Mouse (Mus musculus) MEL (cell line): ENCODE results near the gene Mlycd. TPM values are rescaled to one million over a fixed set of nuclear protein-coding genes. Genes with fewer than 3 reads are reported as not detected.

Experiments used
- DNase-seq: peaks from one replicate; pipeline ENCODE4 v3.0.0; 2011; ENCODE audit warnings: low read depth, low spot score
- H3K27ac ChIP-seq: 2 replicates; pipeline ENCODE4 v1.5.1; 2012; ENCODE audit warnings: low read depth, mild to moderate bottlenecking, control low read depth, low read length, moderate library complexity; ENCODE audit not compliant: control insufficient read depth
- H3K27me3 ChIP-seq, 2 experiments: fragments of 150-350 bp in 1 of 2; sonication (generic) in 1 of 2; 2 replicates each; pipeline ENCODE4 v1.6.1; 2012; ENCODE audit warnings: low read length in 2 of 2, mild to moderate bottlenecking in 2 of 2, improper control_type of control experiment in 1 of 2, moderate library complexity in 1 of 2; ENCODE audit not compliant: insufficient read depth in 2 of 2, control insufficient read depth in 1 of 2
- H3K36me3 ChIP-seq, 2 experiments: 2 replicates each; pipeline ENCODE4 v1.6.1; 2012 to 2014; ENCODE audit warnings: low read length in 2 of 2, improper control_type of control experiment in 1 of 2, inconsistent platforms in 1 of 2, mild to moderate bottlenecking in 1 of 2; ENCODE audit not compliant: insufficient read depth in 2 of 2, control insufficient read depth in 1 of 2
- H3K4me1 ChIP-seq, 2 experiments: fragments of 150-350 bp in 1 of 2; sonication (generic) in 1 of 2; 2 replicates each; pipeline ENCODE4 v1.6.1; 2012; ENCODE audit warnings: low read length in 2 of 2, improper control_type of control experiment in 1 of 2, mild to moderate bottlenecking in 1 of 2; ENCODE audit not compliant: insufficient read depth in 2 of 2, control insufficient read depth in 1 of 2
- H3K4me3 ChIP-seq, 2 experiments: fragments of 150-350 bp in 1 of 2; sonication (generic) in 1 of 2; 2 replicates each; pipeline ENCODE4 v1.5.1; 2012; ENCODE audit warnings: low read depth in 2 of 2, low read length in 2 of 2, mild to moderate bottlenecking in 2 of 2, moderate library complexity in 2 of 2, control low read depth in 1 of 2, improper control_type of control experiment in 1 of 2; ENCODE audit not compliant: control insufficient read depth in 1 of 2, insufficient read depth in 1 of 2
- H3K79me2 ChIP-seq: 2 replicates; pipeline ENCODE4 v1.6.1; 2012; ENCODE audit warnings: mild to moderate bottlenecking, low read length, moderate library complexity; ENCODE audit not compliant: control insufficient read depth, poor library complexity, insufficient read depth
- H3K9ac ChIP-seq: 2 replicates; pipeline ENCODE4 v1.6.1; 2012; ENCODE audit warnings: low read depth, mild to moderate bottlenecking, control low read depth, low read length, moderate library complexity; ENCODE audit not compliant: control insufficient read depth, poor library complexity, severe bottlenecking
- H3K9me3 ChIP-seq: fragments of 150-350 bp; sonication (generic); replicated peaks from 2 replicates; pipeline ENCODE4 v1.6.1; 2012; ENCODE audit warnings: mild to moderate bottlenecking, low read length, improper control_type of control experiment, moderate library complexity; ENCODE audit not compliant: insufficient read depth
- BHLHE40 ChIP-seq: IDR thresholded peaks from 2 replicates; pipeline ENCODE4 v1.6.1; 2012; ENCODE audit warnings: low read depth, mild to moderate bottlenecking, inconsistent platforms, low read length, improper control_type of control experiment, borderline replicate concordance
- CHD2 ChIP-seq: IDR thresholded peaks from 2 replicates; pipeline ENCODE4 v1.6.1; 2011; ENCODE audit warnings: low read length, improper control_type of control experiment
- ELF1 ChIP-seq: IDR thresholded peaks from 2 replicates; pipeline ENCODE4 v1.6.1; 2014; ENCODE audit warnings: low read depth, mild to moderate bottlenecking, inconsistent platforms, low read length, improper control_type of control experiment, moderate library complexity
- EP300 ChIP-seq, 2 experiments: IDR thresholded peaks; 2 replicates each; pipeline ENCODE4 v1.6.1; 2011; ENCODE audit warnings: improper control_type of control experiment in 2 of 2, low read length in 2 of 2, low read depth in 1 of 2, mild to moderate bottlenecking in 1 of 2
- ETS1 ChIP-seq: IDR thresholded peaks from 2 replicates; pipeline ENCODE4 v1.6.1; 2012; ENCODE audit warnings: low read depth, mild to moderate bottlenecking, inconsistent platforms, low read length, improper control_type of control experiment, moderate library complexity
- GABPA ChIP-seq: IDR thresholded peaks from 2 replicates; pipeline ENCODE4 v1.6.1; 2012; ENCODE audit warnings: low read depth, mild to moderate bottlenecking, inconsistent platforms, low read length, improper control_type of control experiment, moderate library complexity
- GATA1 ChIP-seq: IDR thresholded peaks from 2 replicates; pipeline ENCODE4 v1.6.1; 2011; ENCODE audit warnings: low read depth, low read length, improper control_type of control experiment
- HCFC1 ChIP-seq: IDR thresholded peaks from 2 replicates; pipeline ENCODE4 v1.6.1; 2012; ENCODE audit warnings: low read depth, mild to moderate bottlenecking, inconsistent platforms, low read length, improper control_type of control experiment, moderate library complexity
- MAX ChIP-seq: IDR thresholded peaks from 2 replicates; pipeline ENCODE4 v1.6.1; 2011; ENCODE audit warnings: low read length, improper control_type of control experiment
- MAZ ChIP-seq: IDR thresholded peaks from 2 replicates; pipeline ENCODE4 v1.6.1; 2012; ENCODE audit warnings: low read depth, mild to moderate bottlenecking, inconsistent platforms, low read length, improper control_type of control experiment
- MEF2A ChIP-seq: IDR thresholded peaks from 2 replicates; pipeline ENCODE4 v1.6.1; 2014; ENCODE audit warnings: low read depth, mild to moderate bottlenecking, inconsistent platforms, low read length, improper control_type of control experiment; ENCODE audit not compliant: poor library complexity, insufficient replicate concordance, severe bottlenecking; ENCODE audit errors: extremely low read depth
- MXI1 ChIP-seq: IDR thresholded peaks from 2 replicates; pipeline ENCODE4 v1.6.1; 2011; ENCODE audit warnings: mild to moderate bottlenecking, low read depth, low read length, improper control_type of control experiment
- MYC ChIP-seq: IDR thresholded peaks from 2 replicates; pipeline ENCODE4 v1.6.1; 2011; ENCODE audit warnings: low read depth, mild to moderate bottlenecking, low read length, improper control_type of control experiment, moderate library complexity
- NELFE ChIP-seq: IDR thresholded peaks from 2 replicates; pipeline ENCODE4 v1.6.1; 2011; ENCODE audit warnings: low read depth, low read length, improper control_type of control experiment
- POLR2A ChIP-seq, 2 experiments: IDR thresholded peaks; 2 replicates each; pipeline ENCODE4 v1.6.1; 2011 to 2012; ENCODE audit warnings: low read length in 2 of 2, mild to moderate bottlenecking in 2 of 2, control low read depth in 1 of 2, improper control_type of control experiment in 1 of 2, low read depth in 1 of 2, moderate library complexity in 1 of 2; ENCODE audit not compliant: control insufficient read depth in 1 of 2, insufficient read depth in 1 of 2, poor library complexity in 1 of 2
- RCOR1 ChIP-seq: IDR thresholded peaks from 2 replicates; pipeline ENCODE4 v1.6.1; 2012; ENCODE audit warnings: low read depth, mild to moderate bottlenecking, inconsistent platforms, low read length, improper control_type of control experiment
- SIN3A ChIP-seq: IDR thresholded peaks from 2 replicates; pipeline ENCODE4 v1.6.1; 2012; ENCODE audit warnings: low read length, improper control_type of control experiment, inconsistent platforms
- TAL1 ChIP-seq: IDR thresholded peaks from 2 replicates; pipeline ENCODE4 v1.6.1; 2012; ENCODE audit warnings: mild to moderate bottlenecking, inconsistent platforms, low read length, moderate library complexity, mixed read lengths
- TBP ChIP-seq: IDR thresholded peaks from 2 replicates; pipeline ENCODE4 v1.8.0; 2011; ENCODE audit warnings: low read depth, low read length, improper control_type of control experiment
- TCF12 ChIP-seq: IDR thresholded peaks from 2 replicates; pipeline ENCODE4 v1.6.1; 2014; ENCODE audit warnings: low read depth, mild to moderate bottlenecking, inconsistent platforms, low read length, improper control_type of control experiment, moderate library complexity
- ZMIZ1 ChIP-seq: IDR thresholded peaks from 2 replicates; pipeline ENCODE4 v1.6.1; 2012; ENCODE audit warnings: low read depth, mild to moderate bottlenecking, inconsistent platforms, low read length, improper control_type of control experiment, moderate library complexity
- ZNF384 ChIP-seq: IDR thresholded peaks from 2 replicates; pipeline ENCODE4 v1.6.1; 2012; ENCODE audit warnings: low read depth, mild to moderate bottlenecking, inconsistent platforms, low read length, improper control_type of control experiment
- polyA plus RNA-seq, 2 experiments: library from polyadenylated mRNA; stranded (reverse) in 1 of 2; unstranded in 1 of 2; fragments of >175 nt in 1 of 2; fragments of >200 nt in 1 of 2; gene quantifications; 2 replicates each; pipeline versions ENCODE4 v1.2.1 to v1.2.4; 2012; ENCODE audit warnings: low replicate concordance in 2 of 2, low read depth in 1 of 2; ENCODE audit not compliant: insufficient read length in 2 of 2, insufficient read depth in 1 of 2, missing spikeins in 1 of 2
- total RNA-seq: library from RNA; depleted of rRNA; stranded (reverse); fragments of 300-350 nt; gene quantifications from 2 replicates; pipeline ENCODE4 v1.2.3, GENCODE M21; 2012

Mlycd gene
- total and polyA plus RNA-seq, 3 experiments, result 7.2 to 13.2 TPM; not detected in 1

DNA sequence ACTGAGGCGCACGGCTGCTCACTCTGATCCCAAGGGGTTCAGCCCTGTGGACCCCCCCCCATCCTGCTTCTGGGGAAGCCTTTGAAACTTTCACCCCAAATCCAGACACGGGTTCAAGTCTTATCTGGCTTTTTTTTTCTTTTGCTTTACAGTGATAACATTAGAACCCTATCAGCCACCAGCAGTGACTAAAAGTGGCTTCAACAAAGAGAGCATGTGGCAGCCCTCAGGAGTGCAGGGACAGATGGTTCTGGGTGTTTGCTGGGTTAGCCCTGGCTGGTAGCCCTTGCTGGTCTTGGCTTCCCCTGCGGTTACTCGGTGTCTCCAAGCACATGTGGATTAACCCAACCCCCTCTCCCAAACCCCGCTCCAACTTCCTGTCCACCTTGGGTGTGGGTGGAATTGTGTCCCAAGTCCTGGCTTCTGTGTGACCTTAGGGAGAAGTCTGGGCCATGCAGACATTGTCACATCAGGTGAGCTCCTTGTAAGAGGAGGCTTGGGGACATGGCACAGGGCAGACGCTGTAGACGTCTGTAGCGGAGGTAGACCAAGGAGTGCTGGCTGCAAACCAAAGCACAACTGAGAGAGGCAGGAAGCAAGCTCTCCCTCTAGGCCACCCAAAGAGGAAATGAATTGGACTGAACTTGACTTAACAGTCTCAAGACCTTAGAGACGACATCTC, 41.6 kb upstream of the Mlycd start:
- H3K9ac ChIP-seq, result peak overlapping the region; percentile 56
- H3K36me3 ChIP-seq, result peaks cover 3% of the 10 kb centered on the region in 2 experiments; a peak in 3 of 4 replicates
- DNase-seq, result peak; percentile 84
- no peaks in the 10 kb centered on the region for H3K79me2 ChIP-seq
- H3K27me3 ChIP-seq, result no peaks in the 10 kb centered on the region
- H3K4me3 ChIP-seq, result peak overlapping the region; percentile 29 to 43
- no peaks in the 10 kb centered on the region for H3K9me3 ChIP-seq
- H3K4me1 ChIP-seq, result peaks cover 0 to 13% of the 10 kb centered on the region in 2 experiments; a peak in 2 of 4 replicates
- H3K27ac ChIP-seq, result peak overlapping the region; percentile 75
- TF ChIP-seq MXI1 (peak; percentile 85), ELF1 (no peak), MEF2A (no peak), GATA1 (peak; percentile 90), ZNF384 (peak; percentile 93; the same call in 1 of the 2 replicates), MYC (peak; percentile 90), GABPA (no peak), EP300 (IDR thresholded peaks at IDR 0.05; ENCODE audit: low read depth in 1 of 2, low read length in 2 of 2) (peak; percentile 64 to 81), ETS1 (peak; percentile 63), TAL1 (peak; percentile 70), SIN3A (peak; percentile 76), RCOR1 (peak; percentile 92), HCFC1 (0 out of 2 replicates have a peak, but pooled peaks have one; percentile 19), CHD2 (no peak), POLR2A (IDR thresholded peaks at IDR 0.05; ENCODE audit: control insufficient read depth in 1 of 2, insufficient read depth in 1 of 2, low read depth in 1 of 2, low read length in 2 of 2, poor library complexity in 1 of 2) (peak in 1 of 2 experiments; percentile 61; a peak in 2 of 4 replicates), NELFE (peak; percentile 34; the same call in 1 of the 2 replicates), BHLHE40 (no peak), MAX (peak; percentile 88), MAZ (peak; percentile 73; the same call in 1 of the 2 replicates), ZMIZ1 (no peak), TBP (peak; percentile 58; the same call in 1 of the 2 replicates), TCF12 (peak; percentile 91)
